Mouse (Mus musculus) liver, adult 2 months (tissue): ENCODE results near the gene Itgax. TPM values are rescaled to one million over a fixed set of nuclear protein-coding genes. Genes with fewer than 3 reads are reported as not detected.

Experiments used
- DNase-seq: peaks from one replicate; pipeline ENCODE4 v3.0.0-alpha.2; 2011; ENCODE audit warnings: low read depth, low spot score; ENCODE audit errors: extremely low read depth
- H3K27ac ChIP-seq: fragments of 200-500 bp; replicated peaks from 2 replicates; pipeline ENCODE4 v1.5.1; 2012; ENCODE audit warnings: low read depth, mild to moderate bottlenecking, control low read depth, inconsistent platforms, low read length; ENCODE audit not compliant: insufficient read depth
- H3K27me3 ChIP-seq: fragments of 200-500 bp; 2 replicates; pipeline ENCODE4 v1.6.1; 2012; ENCODE audit warnings: mild to moderate bottlenecking, moderate library complexity, low read length, inconsistent platforms; ENCODE audit not compliant: control insufficient read depth, insufficient read depth
- H3K36me3 ChIP-seq: fragments of 200-500 bp; 2 replicates; pipeline ENCODE4 v1.6.1; 2012; ENCODE audit warnings: low read length, inconsistent platforms; ENCODE audit not compliant: control insufficient read depth, insufficient read depth
- H3K4me1 ChIP-seq: fragments of 200-500 bp; 2 replicates; pipeline ENCODE4 v1.6.1; 2011; ENCODE audit warnings: low read length; ENCODE audit not compliant: control insufficient read depth, insufficient read depth
- H3K4me3 ChIP-seq: fragments of 200-500 bp; 2 replicates; pipeline ENCODE4 v1.5.1; 2011; ENCODE audit warnings: low read depth, mild to moderate bottlenecking, control low read depth, low read length, moderate library complexity; ENCODE audit not compliant: insufficient read depth
- H3K79me2 ChIP-seq: fragments of 200-500 bp; 2 replicates; pipeline ENCODE4 v1.6.1; 2012; ENCODE audit warnings: inconsistent platforms, mild to moderate bottlenecking, low read length, moderate library complexity; ENCODE audit not compliant: control insufficient read depth, insufficient read depth
- H3K9ac ChIP-seq: fragments of 200-500 bp; 2 replicates; pipeline ENCODE4 v1.6.1; 2012; ENCODE audit warnings: low read depth, mild to moderate bottlenecking, control low read depth, inconsistent platforms, low read length
- CTCF ChIP-seq: fragments of 200-500 bp; IDR thresholded peaks from 2 replicates; pipeline ENCODE4 v1.5.1; 2011; ENCODE audit warnings: low read depth, low read length, control low read depth
- POLR2A ChIP-seq: fragments of 200-500 bp; IDR thresholded peaks from 2 replicates; pipeline ENCODE4 v1.6.1; 2011; ENCODE audit warnings: low read length, control low read depth; ENCODE audit not compliant: insufficient read depth; ENCODE audit errors: extremely low read depth
- WGBS: fragments of 180-500 bp; shearing (Covaris S2); methylation state at CpG from one replicate; pipeline ENCODE4 v1.1.7; 2018; 5-methylcytosine and 5-hydroxymethylcytosine counted together
- polyA plus RNA-seq: library from polyadenylated mRNA; depleted of rRNA; stranded (reverse); fragments of >200 nt; gene quantifications from 2 replicates; pipeline ENCODE4 v1.2.3, GENCODE M21; 2012
- total RNA-seq: library from RNA; depleted of rRNA; stranded (reverse); fragments of >200 nt; gene quantifications from 2 replicates; pipeline ENCODE4 v1.2.3, GENCODE M21; 2014

The Itgax gene
- total and polyA plus RNA-seq, 2 experiments = 0.46 to 0.56 TPM

DNA sequence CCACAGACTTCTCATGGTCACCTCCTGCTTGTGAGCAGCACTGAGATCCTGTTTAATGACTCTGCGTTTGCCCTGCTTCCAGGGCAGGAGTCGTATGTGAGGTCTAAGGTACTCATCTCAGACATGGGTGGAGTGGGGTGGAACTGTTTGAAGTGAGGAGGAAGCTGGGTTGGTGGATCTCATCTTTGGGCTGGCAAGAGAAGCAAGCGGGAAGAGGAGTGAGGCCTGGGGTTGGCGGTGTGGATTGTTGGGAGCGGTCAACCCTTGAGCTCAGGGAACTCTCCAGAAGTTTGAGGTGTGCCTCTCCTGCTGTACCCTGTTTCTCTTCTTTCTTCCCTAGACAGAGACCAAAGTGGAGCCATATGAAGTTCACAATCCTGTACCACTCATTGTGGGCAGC, 13.0 kb upstream of the Itgax start:
- Histone ChIP-seq H3K79me2 (no peaks in the 10 kb centered on the region), H3K27ac (no peak overlapping the region), H3K36me3 (no peaks in the 10 kb centered on the region), H3K4me3 (no peak overlapping the region), H3K27me3 (no peaks in the 10 kb centered on the region), H3K4me1 (no peaks in the 10 kb centered on the region), H3K9ac (no peak overlapping the region)
- 90% methylated on average over 5 of the region's 5 CpGs for WGBS
- no peak for TF ChIP-seq CTCF
- no peak for DNase-seq

DNA sequence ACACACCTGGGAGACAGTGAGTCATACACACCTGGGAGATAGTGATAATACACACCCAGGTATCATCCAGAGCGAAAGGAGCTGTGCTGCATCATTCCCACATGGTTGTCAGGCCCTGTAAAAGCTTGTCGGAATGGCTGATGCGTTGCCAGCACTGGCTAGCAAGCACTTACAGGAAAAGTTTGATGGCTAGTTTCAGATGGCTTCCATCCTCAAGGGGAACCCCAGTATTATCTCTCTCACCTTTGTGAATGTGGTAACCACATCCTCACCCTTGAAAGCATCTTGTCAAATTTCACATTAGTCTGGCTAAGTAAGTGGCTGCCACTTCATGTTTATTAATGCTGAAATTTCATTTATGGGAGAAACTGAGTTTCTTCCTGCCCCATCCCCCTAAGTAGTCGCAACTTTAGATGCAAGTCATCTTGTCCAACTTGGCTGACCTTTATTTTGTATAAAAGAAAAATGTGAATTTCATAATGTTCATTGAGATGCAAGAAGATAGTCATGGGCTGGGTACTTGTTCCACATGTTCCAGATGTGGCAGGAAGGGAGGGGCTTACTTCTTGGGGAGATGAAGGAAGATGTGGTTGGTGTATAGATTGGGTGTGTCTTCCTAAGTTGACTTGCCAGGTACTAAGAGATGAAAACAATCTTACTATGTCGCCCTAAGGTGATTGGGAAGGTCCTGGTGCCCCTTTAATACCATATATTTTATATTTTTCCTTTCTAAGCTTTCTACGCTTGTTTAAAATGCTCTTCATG, 9.4 kb upstream of the Itgax start:
- DNase-seq = peak; percentile 3
- H3K4me1 ChIP-seq = no peaks in the 10 kb centered on the region
- 84% methylated on average over 6 of the region's 6 CpGs for WGBS
- no peak overlapping the region for H3K9ac ChIP-seq
- no peaks in the 10 kb centered on the region for H3K27me3 ChIP-seq
- TF ChIP-seq POLR2A (no peak), CTCF (no peak)
- H3K27ac ChIP-seq = no peak overlapping the region
- no peaks in the 10 kb centered on the region for H3K79me2 ChIP-seq
- H3K36me3 ChIP-seq = no peaks in the 10 kb centered on the region
- no peak overlapping the region for H3K4me3 ChIP-seq

DNA sequence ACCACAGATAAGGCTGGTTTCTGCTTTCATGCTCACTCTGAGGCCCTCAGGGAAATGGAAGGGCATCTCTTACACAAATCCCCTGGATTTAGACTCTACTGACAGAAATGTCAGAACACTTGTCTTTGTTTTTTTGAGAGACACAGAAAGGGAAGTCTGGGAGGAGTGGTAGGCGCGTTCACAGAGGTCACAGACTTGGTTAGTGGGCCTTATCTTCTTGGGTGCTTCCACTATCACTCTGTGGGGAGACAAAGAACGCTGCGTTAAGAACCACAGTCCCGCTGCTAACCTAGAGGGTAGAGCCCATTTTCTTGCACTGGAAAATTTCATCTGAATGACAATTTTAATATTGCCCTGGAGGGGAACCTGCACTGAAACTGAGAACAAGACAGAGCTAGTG, 2.8 kb downstream of the Itgax start:
- Histone ChIP-seq H3K79me2 (no peaks in the 10 kb centered on the region), H3K4me3 (no peak overlapping the region), H3K36me3 (no peaks in the 10 kb centered on the region), H3K27ac (no peak overlapping the region), H3K9ac (no peak overlapping the region), H3K4me1 (no peaks in the 10 kb centered on the region; the same call in 1 of the 2 replicates), H3K27me3 (no peaks in the 10 kb centered on the region)
- 77% methylated on average over 5 of the region's 5 CpGs for WGBS
- peak; percentile 3 for DNase-seq
- TF ChIP-seq POLR2A (no peak), CTCF (no peak)

DNA sequence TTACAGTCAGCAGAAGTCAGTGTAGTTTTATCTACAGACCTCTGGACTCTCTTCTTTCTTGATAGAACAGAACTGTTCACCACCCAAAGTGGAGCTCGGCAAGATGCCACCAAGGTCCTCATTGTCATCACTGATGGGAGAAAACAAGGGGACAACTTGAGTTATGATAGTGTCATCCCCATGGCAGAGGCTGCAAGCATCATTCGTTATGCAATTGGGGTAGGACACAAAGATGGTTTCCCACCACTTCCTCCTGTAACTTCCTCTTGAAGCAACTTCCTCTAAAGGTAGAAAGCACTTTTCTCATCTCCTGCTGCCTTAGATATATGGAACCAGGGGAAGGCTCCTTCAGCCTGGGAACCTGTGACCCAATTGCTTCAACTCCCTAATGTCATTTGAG, 4.2 kb downstream of the Itgax start:
- no peaks in the 10 kb centered on the region for H3K36me3 ChIP-seq
- no peak overlapping the region for H3K4me3 ChIP-seq
- H3K79me2 ChIP-seq = no peaks in the 10 kb centered on the region
- WGBS = 78% methylated on average over 2 of the region's 2 CpGs
- no peaks in the 10 kb centered on the region for H3K27me3 ChIP-seq
- TF ChIP-seq CTCF (no peak), POLR2A (no peak)
- peak; percentile 29 for DNase-seq
- no peak overlapping the region for H3K9ac ChIP-seq
- H3K4me1 ChIP-seq = no peaks in the 10 kb centered on the region; the same call in 1 of the 2 replicates
- no peak overlapping the region for H3K27ac ChIP-seq

DNA sequence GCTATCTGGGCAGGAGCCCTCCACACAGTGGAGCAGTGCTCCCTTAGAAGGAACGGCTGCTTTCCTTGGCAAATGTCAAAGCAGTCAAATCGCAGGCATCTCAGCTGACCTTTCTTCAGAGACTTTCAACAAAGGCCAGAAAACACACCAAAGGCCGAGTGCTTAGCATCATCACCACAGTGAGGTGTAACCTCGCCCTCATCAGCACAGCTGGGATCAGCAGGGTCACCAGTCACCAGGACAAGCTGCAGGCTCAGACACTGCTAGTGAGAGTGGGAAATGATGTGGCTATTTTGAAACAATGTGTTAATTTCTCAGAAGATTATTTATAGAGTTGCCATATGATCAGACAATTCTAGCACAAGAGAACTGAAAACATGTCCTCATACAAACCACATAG, 7.6 kb downstream of the Itgax start:
- H3K27me3 ChIP-seq = no peaks in the 10 kb centered on the region
- no peaks in the 10 kb centered on the region; the same call in 1 of the 2 replicates for H3K4me1 ChIP-seq
- 63% methylated on average over 4 of the region's 4 CpGs for WGBS
- no peak overlapping the region for H3K4me3 ChIP-seq
- H3K9ac ChIP-seq = no peak overlapping the region
- no peak overlapping the region for H3K27ac ChIP-seq
- no peaks in the 10 kb centered on the region for H3K79me2 ChIP-seq
- H3K36me3 ChIP-seq = no peaks in the 10 kb centered on the region
- no peak for DNase-seq
- no peak for TF ChIP-seq POLR2A
- no peak for TF ChIP-seq CTCF

DNA sequence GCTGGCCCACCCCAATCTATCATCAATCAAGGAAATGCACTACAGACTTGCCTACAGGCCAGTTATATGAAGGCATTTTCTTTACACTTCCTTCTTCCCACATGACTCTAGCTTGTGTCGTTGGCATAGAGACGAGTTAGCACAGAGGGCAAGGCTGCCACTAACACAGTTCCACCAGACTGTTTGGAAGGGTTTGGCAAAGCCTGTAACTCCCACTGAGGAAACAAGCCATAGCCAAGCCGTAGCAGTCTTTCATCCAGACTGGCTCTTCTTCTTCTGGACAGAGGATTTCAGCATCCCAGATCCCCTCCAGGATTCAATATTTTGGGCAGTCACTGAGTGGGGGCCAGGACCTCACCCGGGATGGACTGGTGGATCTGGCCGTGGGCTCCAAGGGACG, 10.3 kb downstream of the Itgax start:
- no peaks in the 10 kb centered on the region for H3K36me3 ChIP-seq
- TF ChIP-seq CTCF = no peak
- no peak for TF ChIP-seq POLR2A
- H3K4me3 ChIP-seq = no peak overlapping the region
- no peaks in the 10 kb centered on the region for H3K79me2 ChIP-seq
- DNase-seq = no peak
- no peak overlapping the region for H3K27ac ChIP-seq
- H3K4me1 ChIP-seq = no peaks in the 10 kb centered on the region
- 92% methylated on average over 6 of the region's 6 CpGs for WGBS
- H3K9ac ChIP-seq = no peak overlapping the region
- H3K27me3 ChIP-seq = no peaks in the 10 kb centered on the region
